Mouse (Mus musculus) embryonic facial prominence, embryonic 12.5 days (tissue): ENCODE data around the gene Gpatch2. TPM values are rescaled to one million over a fixed set of nuclear protein-coding genes. Genes with fewer than 3 reads are reported as not detected.

ENCODE experiments used
- ATAC-seq: fragments of 200-750 bp; cut with Nextera tagmentation; 2 replicates; pipeline ENCODE4 v1.8.0; 2017; ENCODE audit not compliant: insufficient number of reproducible peaks, insufficient read depth, low FRiP score, low TSS enrichment
- H3K27ac ChIP-seq: fragments of 300-500 bp; sonication (generic); 2 replicates; pipeline ENCODE4 v1.5.1; 2016; ENCODE audit warnings: mild to moderate bottlenecking
- H3K27me3 ChIP-seq: fragments of 300-500 bp; sonication (generic); 2 replicates; pipeline ENCODE4 v1.6.1; 2016; ENCODE audit warnings: mild to moderate bottlenecking, moderate library complexity
- H3K36me3 ChIP-seq: fragments of 300-500 bp; sonication (generic); 2 replicates; pipeline ENCODE4 v1.6.1; 2016; ENCODE audit warnings: mild to moderate bottlenecking
- H3K4me1 ChIP-seq: fragments of 300-500 bp; sonication (generic); 2 replicates; pipeline ENCODE4 v1.6.1; 2016
- H3K4me2 ChIP-seq: fragments of 300-500 bp; sonication (generic); replicated peaks from 2 replicates; pipeline ENCODE4 v1.6.1; 2016; ENCODE audit warnings: mild to moderate bottlenecking, moderate library complexity
- H3K4me3 ChIP-seq: fragments of 300-500 bp; sonication (generic); 2 replicates; pipeline ENCODE4 v1.5.1; 2016; ENCODE audit warnings: mild to moderate bottlenecking
- H3K9ac ChIP-seq: fragments of 300-500 bp; sonication (generic); 2 replicates; pipeline ENCODE4 v1.6.1; 2016; ENCODE audit warnings: mild to moderate bottlenecking, moderate library complexity
- H3K9me3 ChIP-seq: fragments of 300-500 bp; sonication (generic); 2 replicates; pipeline ENCODE4 v1.6.1; 2016; ENCODE audit warnings: mild to moderate bottlenecking, moderate library complexity
- WGBS: fragments of 180-500 bp; shearing (Covaris S2); methylation state at CpG from one replicate; pipeline ENCODE4 v1.1.7; 2016; 5-methylcytosine and 5-hydroxymethylcytosine counted together
- polyA plus RNA-seq: library from polyadenylated mRNA; unstranded; fragments of >200 nt; fragmentation: Nextera tagmentation; extraction: Ambion mirVana; gene quantifications from 2 replicates; pipeline ENCODE4 v1.2.1, GENCODE M21; 2016

Gpatch2 gene
- polyA plus RNA-seq, 1 experiment from 2014 or later: 26.2 TPM

- no peak overlapping the region for H3K4me3 ChIP-seq
- no peaks in the 10 kb centered on the region for H3K9me3 ChIP-seq
- H3K4me1 ChIP-seq: 0 out of 2 replicates have a peak, but pooled peaks cover 5% of the 10 kb centered on the region
- no peak overlapping the region for H3K4me2 ChIP-seq
- no peaks in the 10 kb centered on the region for H3K36me3 ChIP-seq
- no peak overlapping the region for H3K9ac ChIP-seq
- 81% methylated on average over 4 of the region's 4 CpGs for WGBS
- H3K27me3 ChIP-seq: no peaks in the 10 kb centered on the region
- no peak for ATAC-seq
- H3K27ac ChIP-seq: no peak overlapping the region
These were observed 52.3 kb downstream of the Gpatch2 start for GRCm38 (mm10) chr1:187267601-187268000.

GRCm38 (mm10) chr1:187270318-187271247, 55.3 kb downstream of the Gpatch2 start:
- no peaks in the 10 kb centered on the region for H3K9me3 ChIP-seq
- H3K27ac ChIP-seq: no peak overlapping the region
- H3K36me3 ChIP-seq: no peaks in the 10 kb centered on the region
- no peak for ATAC-seq
- H3K4me1 ChIP-seq: no peaks in the 10 kb centered on the region
- H3K4me2 ChIP-seq: no peak overlapping the region
- H3K27me3 ChIP-seq: no peaks in the 10 kb centered on the region
- no peak overlapping the region for H3K9ac ChIP-seq
- WGBS: 85% methylated on average over 10 of the region's 10 CpGs
- no peak overlapping the region for H3K4me3 ChIP-seq

- WGBS: 70% methylated on average over 9 of the region's 9 CpGs
These were observed 62.0 kb downstream of the Gpatch2 start for GRCm38 (mm10) chr1:187277324-187277723.

GRCm38 (mm10) chr1:187278472-187278871, 63.2 kb downstream of the Gpatch2 start:
- H3K27me3 ChIP-seq: no peaks in the 10 kb centered on the region
- 79% methylated on average over 5 of the region's 5 CpGs for WGBS
- ATAC-seq: no peak

More at GRCm38 (mm10) chr1:187277324-187277723, 62.0 kb downstream of the Gpatch2 start:
- no peak overlapping the region for H3K4me3 ChIP-seq
- no peaks in the 10 kb centered on the region for H3K4me1 ChIP-seq
- no peaks in the 10 kb centered on the region for H3K27me3 ChIP-seq
- no peaks in the 10 kb centered on the region for H3K36me3 ChIP-seq
- H3K9me3 ChIP-seq: no peaks in the 10 kb centered on the region
- H3K27ac ChIP-seq: no peak overlapping the region
- H3K4me2 ChIP-seq: no peak overlapping the region
- no peak for ATAC-seq
- no peak overlapping the region for H3K9ac ChIP-seq

GRCm38 (mm10) chr1:187279776-187280175, 64.5 kb downstream of the Gpatch2 start:
- H3K27me3 ChIP-seq: no peaks in the 10 kb centered on the region
- H3K9me3 ChIP-seq: no peaks in the 10 kb centered on the region
- no peak overlapping the region for H3K4me3 ChIP-seq
- no peak overlapping the region for H3K27ac ChIP-seq
- 78% methylated on average over 4 of the region's 4 CpGs for WGBS
- H3K4me2 ChIP-seq: no peak overlapping the region
- no peak for ATAC-seq
- H3K9ac ChIP-seq: no peak overlapping the region
- no peaks in the 10 kb centered on the region for H3K4me1 ChIP-seq
- H3K36me3 ChIP-seq: no peaks in the 10 kb centered on the region

More at GRCm38 (mm10) chr1:187278472-187278871, 63.2 kb downstream of the Gpatch2 start:
- Histone ChIP-seq H3K4me2 (no peak overlapping the region), H3K36me3 (no peaks in the 10 kb centered on the region), H3K27ac (no peak overlapping the region), H3K4me1 (no peaks in the 10 kb centered on the region), H3K9me3 (no peaks in the 10 kb centered on the region), H3K9ac (no peak overlapping the region), H3K4me3 (no peak overlapping the region)

- no peaks in the 10 kb centered on the region for H3K36me3 ChIP-seq
- no peak overlapping the region for H3K4me3 ChIP-seq
- no peaks in the 10 kb centered on the region for H3K4me1 ChIP-seq
- H3K27ac ChIP-seq: no peak overlapping the region
- 82% methylated on average over 3 of the region's 3 CpGs for WGBS
- no peak overlapping the region for H3K4me2 ChIP-seq
- no peak overlapping the region for H3K9ac ChIP-seq
- H3K27me3 ChIP-seq: no peaks in the 10 kb centered on the region
- no peak for ATAC-seq
- H3K9me3 ChIP-seq: no peaks in the 10 kb centered on the region
These were observed 67.0 kb downstream of the Gpatch2 start for GRCm38 (mm10) chr1:187282321-187282720.

GRCm38 (mm10) chr1:187282804-187283203, 67.5 kb downstream of the Gpatch2 start:
- 86% methylated on average over 6 of the region's 6 CpGs for WGBS
- H3K4me1 ChIP-seq: no peaks in the 10 kb centered on the region

GRCm38 (mm10) chr1:187285735-187286134, 70.4 kb downstream of the Gpatch2 start:
- WGBS: 89% methylated on average over 8 of the region's 8 CpGs
- Histone ChIP-seq H3K4me1 (no peaks in the 10 kb centered on the region), H3K4me3 (no peak overlapping the region), H3K27me3 (no peaks in the 10 kb centered on the region), H3K27ac (no peak overlapping the region), H3K4me2 (no peak overlapping the region), H3K9me3 (no peaks in the 10 kb centered on the region), H3K36me3 (no peaks in the 10 kb centered on the region), H3K9ac (no peak overlapping the region)
- ATAC-seq: no peak

More at GRCm38 (mm10) chr1:187282804-187283203, 67.5 kb downstream of the Gpatch2 start:
- H3K4me3 ChIP-seq: no peak overlapping the region
- no peaks in the 10 kb centered on the region for H3K27me3 ChIP-seq
- H3K4me2 ChIP-seq: no peak overlapping the region
- no peaks in the 10 kb centered on the region for H3K9me3 ChIP-seq
- ATAC-seq: no peak
- H3K9ac ChIP-seq: no peak overlapping the region
- H3K36me3 ChIP-seq: no peaks in the 10 kb centered on the region
- H3K27ac ChIP-seq: no peak overlapping the region

GRCm38 (mm10) chr1:187286411-187286810, 71.1 kb downstream of the Gpatch2 start:
- Histone ChIP-seq H3K36me3 (no peaks in the 10 kb centered on the region), H3K9me3 (no peaks in the 10 kb centered on the region), H3K4me2 (no peak overlapping the region), H3K9ac (no peak overlapping the region), H3K4me1 (no peaks in the 10 kb centered on the region), H3K27me3 (no peaks in the 10 kb centered on the region), H3K4me3 (no peak overlapping the region), H3K27ac (no peak overlapping the region)
- ATAC-seq: no peak
- 88% methylated on average over 4 of the region's 4 CpGs for WGBS

- no peak overlapping the region for H3K4me2 ChIP-seq
- 94% methylated on average over 3 of the region's 3 CpGs for WGBS
- H3K4me1 ChIP-seq: no peaks in the 10 kb centered on the region
- no peaks in the 10 kb centered on the region for H3K9me3 ChIP-seq
- no peak for ATAC-seq
- H3K9ac ChIP-seq: no peak overlapping the region
- H3K27me3 ChIP-seq: no peaks in the 10 kb centered on the region
- no peak overlapping the region for H3K27ac ChIP-seq
- no peaks in the 10 kb centered on the region for H3K36me3 ChIP-seq
- H3K4me3 ChIP-seq: no peak overlapping the region
These were observed 71.6 kb downstream of the Gpatch2 start for GRCm38 (mm10) chr1:187286924-187287323.

GRCm38 (mm10) chr1:187290186-187290585, 74.9 kb downstream of the Gpatch2 start:
- 90% methylated on average over 7 of the region's 7 CpGs for WGBS
- H3K4me2 ChIP-seq: no peak overlapping the region
- no peak overlapping the region for H3K27ac ChIP-seq
- no peak overlapping the region for H3K9ac ChIP-seq
- no peaks in the 10 kb centered on the region for H3K27me3 ChIP-seq
- H3K4me3 ChIP-seq: no peak overlapping the region
- no peaks in the 10 kb centered on the region for H3K4me1 ChIP-seq
- no peaks in the 10 kb centered on the region for H3K36me3 ChIP-seq
- no peaks in the 10 kb centered on the region for H3K9me3 ChIP-seq
- no peak for ATAC-seq
